Mouse (Mus musculus) kidney, embryonic 16.5 days (tissue): Measurements from ENCODE around the gene Slc22a20. TPM values are rescaled to one million over a fixed set of nuclear protein-coding genes. Genes with fewer than 3 reads are reported as not detected.

Experiments
- ATAC-seq: fragments of 200-750 bp; cut with Nextera tagmentation; 2 replicates; pipeline ENCODE4 v1.8.0; 2017; ENCODE audit warnings: moderate TSS enrichment; ENCODE audit not compliant: low FRiP score, low TSS enrichment
- H3K27ac ChIP-seq: fragments of 300-500 bp; sonication (generic); 2 replicates; pipeline ENCODE4 v1.5.1; 2014; ENCODE audit warnings: low read length
- H3K27me3 ChIP-seq: fragments of 300-500 bp; sonication (generic); 2 replicates; pipeline ENCODE4 v1.6.1; 2014; ENCODE audit warnings: low read length, control low read depth, mixed read lengths; ENCODE audit not compliant: insufficient read depth
- H3K36me3 ChIP-seq: fragments of 300-500 bp; sonication (generic); 2 replicates; pipeline ENCODE4 v1.6.1; 2014; ENCODE audit warnings: low read length, control low read depth, mixed read lengths; ENCODE audit not compliant: insufficient read depth
- H3K4me1 ChIP-seq: fragments of 300-500 bp; sonication (generic); 2 replicates; pipeline ENCODE4 v1.6.1; 2014; ENCODE audit warnings: low read length, control low read depth, mixed read lengths; ENCODE audit not compliant: insufficient read depth
- H3K4me2 ChIP-seq: fragments of 300-500 bp; sonication (generic); replicated peaks from 2 replicates; pipeline ENCODE4 v1.6.1; 2014; ENCODE audit warnings: low read depth, low read length
- H3K4me3 ChIP-seq: fragments of 300-500 bp; sonication (generic); 2 replicates; pipeline ENCODE4 v1.5.1; 2014; ENCODE audit warnings: mild to moderate bottlenecking, low read length
- H3K9ac ChIP-seq: fragments of 300-500 bp; sonication (generic); replicated peaks from 2 replicates; pipeline ENCODE4 v1.6.1; 2014; ENCODE audit warnings: low read length
- H3K9me3 ChIP-seq: fragments of 300-500 bp; sonication (generic); 2 replicates; pipeline ENCODE4 v1.6.1; 2016; ENCODE audit warnings: low read length, control low read depth
- WGBS: fragments of 180-500 bp; shearing (Covaris S2); extraction: QIAGEN DNeasy Blood & Tissue Kit; methylation state at CpG from one replicate; pipeline ENCODE4 v1.1.7; 2014; 5-methylcytosine and 5-hydroxymethylcytosine counted together
- polyA plus RNA-seq: library from polyadenylated mRNA; unstranded; fragments of >200 nt; fragmentation: Nextera tagmentation; extraction: Ambion mirVana; gene quantifications from 2 replicates; pipeline ENCODE4 v1.2.1, GENCODE M21; 2015

The Slc22a20 gene
- polyA plus RNA-seq, 1 experiment from 2014 or later = not detected

GRCm38 (mm10) chr19:5922963-5923362, 63.0 kb downstream of the Slc22a20 start:
- 93% methylated on average over 3 of the region's 3 CpGs for WGBS
- Histone ChIP-seq H3K4me2 (peak overlapping the region; percentile 91), H3K9ac (peak overlapping the region; percentile 84), H3K9me3 (no peaks in the 10 kb centered on the region), H3K4me1 (peaks cover 44% of the 10 kb centered on the region), H3K27ac (0 out of 2 replicates have a peak overlapping the region, but pooled peaks have one; percentile 8), H3K4me3 (peak overlapping the region; percentile 25; the same call in 1 of the 2 replicates), H3K36me3 (peaks cover 4% of the 10 kb centered on the region; the same call in 1 of the 2 replicates), H3K27me3 (no peaks in the 10 kb centered on the region)
- no peak for ATAC-seq

GRCm38 (mm10) chr19:5922119-5922942, 63.6 kb downstream of the Slc22a20 start:
- H3K36me3 ChIP-seq = peaks cover 11% of the 10 kb centered on the region
- 67% methylated on average over 15 of the region's 15 CpGs for WGBS
- H3K9ac ChIP-seq = peak overlapping the region; percentile 84
- H3K27ac ChIP-seq = peak overlapping the region; percentile 25; the same call in 1 of the 2 replicates
- H3K4me1 ChIP-seq = peaks cover 39% of the 10 kb centered on the region
- ATAC-seq = no peak
- H3K4me2 ChIP-seq = peak overlapping the region; percentile 91
- peak overlapping the region; percentile 25 for H3K4me3 ChIP-seq
- no peaks in the 10 kb centered on the region for H3K27me3 ChIP-seq
- no peaks in the 10 kb centered on the region for H3K9me3 ChIP-seq

GRCm38 (mm10) chr19:5921715-5922114, 64.2 kb downstream of the Slc22a20 start:
- Histone ChIP-seq H3K4me2 (peak overlapping the region; percentile 91), H3K4me1 (peaks cover 34% of the 10 kb centered on the region), H3K9me3 (no peaks in the 10 kb centered on the region), H3K27ac (peak overlapping the region; percentile 25; the same call in 1 of the 2 replicates), H3K9ac (peak overlapping the region; percentile 51), H3K4me3 (peak overlapping the region; percentile 25), H3K27me3 (no peaks in the 10 kb centered on the region), H3K36me3 (peaks cover 16% of the 10 kb centered on the region)
- WGBS = 16% methylated on average over 9 of the region's 9 CpGs
- ATAC-seq = peak; percentile 21; the same call in 1 of the 2 replicates

Other genes starting within 250 kb of the Slc22a20 start
- 18.1 and 21.5 TPM in 2 replicates for gene Ltbp3, start 245.2 kb downstream of the Slc22a20 start, polyA plus RNA-seq
- 82.9 and 85.3 TPM in 2 replicates for gene Scyl1, start 214.7 kb downstream of the Slc22a20 start, polyA plus RNA-seq
- gene Frmd8, start 110.9 kb downstream of the Slc22a20 start, polyA plus RNA-seq = 50.6 and 52.9 TPM in 2 replicates
- 14.8 and 15.7 TPM in 2 replicates for gene Slc25a45, start 108.3 kb downstream of the Slc22a20 start, polyA plus RNA-seq
- 3.7 and 4.4 TPM in 2 replicates for gene Tigd3, start 92.0 kb downstream of the Slc22a20 start, polyA plus RNA-seq
- gene Dpf2, start 73.1 kb downstream of the Slc22a20 start, polyA plus RNA-seq = 185 and 188 TPM in 2 replicates
- 16.5 and 17.3 TPM in 2 replicates for gene Cdc42ep2, start 61.3 kb downstream of the Slc22a20 start, polyA plus RNA-seq
- 77.7 and 82.1 TPM in 2 replicates for gene Pola2, start 21.9 kb downstream of the Slc22a20 start, polyA plus RNA-seq
- 11.1 and 11.9 TPM in 2 replicates for gene Capn1, start 29.8 kb upstream of the Slc22a20 start, polyA plus RNA-seq
- gene Syvn1, start 60.4 kb upstream of the Slc22a20 start, polyA plus RNA-seq = 33.1 and 39.0 TPM in 2 replicates
- 83.2 and 87.2 TPM in 2 replicates for gene Mrpl49, start 71.6 kb upstream of the Slc22a20 start, polyA plus RNA-seq
- gene Fau, start 71.7 kb upstream of the Slc22a20 start, polyA plus RNA-seq = 644 and 690 TPM in 2 replicates
- gene Znhit2, start 75.0 kb upstream of the Slc22a20 start, polyA plus RNA-seq = 35.4 and 37.7 TPM in 2 replicates
- gene Tm7sf2, start 82.2 kb upstream of the Slc22a20 start, polyA plus RNA-seq = 22.8 and 28.6 TPM in 2 replicates
- 85.7 and 90.6 TPM in 2 replicates for gene Vps51, start 91.1 kb upstream of the Slc22a20 start, polyA plus RNA-seq
- gene Tmem262, start 93.9 kb upstream of the Slc22a20 start, polyA plus RNA-seq = not detected in 2 replicates
- gene Gm28374, start 96.1 kb upstream of the Slc22a20 start, polyA plus RNA-seq = 1.0 and 2.5 TPM in 2 replicates
- gene Zfpl1, start 98.8 kb upstream of the Slc22a20 start, polyA plus RNA-seq = 77.1 and 78.9 TPM in 2 replicates
- gene Cdca5, start 98.8 kb upstream of the Slc22a20 start, polyA plus RNA-seq = 43.6 and 45.2 TPM in 2 replicates
- gene AC131692.1, start 108.3 kb upstream of the Slc22a20 start, polyA plus RNA-seq = 0.28 and 0.35 TPM in 2 replicates
- 0.40 and 0.47 TPM in 2 replicates for gene Naaladl1, start 119.6 kb upstream of the Slc22a20 start, polyA plus RNA-seq
- 42.3 and 43.7 TPM in 2 replicates for gene Sac3d1, start 132.5 kb upstream of the Slc22a20 start, polyA plus RNA-seq
- 33.3 and 36.2 TPM in 2 replicates for gene Snx15, start 142.2 kb upstream of the Slc22a20 start, polyA plus RNA-seq
- 0.47 and 0.84 TPM in 2 replicates for gene Batf2, start 154.8 kb upstream of the Slc22a20 start, polyA plus RNA-seq
- 111 and 113 TPM in 2 replicates for gene Arl2, start 155.4 kb upstream of the Slc22a20 start, polyA plus RNA-seq
- gene Majin, start 198.2 kb upstream of the Slc22a20 start, polyA plus RNA-seq = not detected in 2 replicates
- 0.73 and 1.4 TPM in 2 replicates for gene Gpha2, start 240.2 kb upstream of the Slc22a20 start, polyA plus RNA-seq
- gene Ppp2r5b, start 249.7 kb upstream of the Slc22a20 start, polyA plus RNA-seq = 27.5 and 31.0 TPM in 2 replicates